Mouse (Mus musculus): ENCODE data around the gene Olfr199.
"Not testable (repeated sequence)": the region's sequence is repeated elsewhere in the genome, so short reads cannot be mapped to it uniquely, and the experiment has no call there.

Olfr199 gene

GRCm38 (mm10) chr16:59219667-59220066, at the start of gene Olfr199:
TSS of gene Olfr199 (minus strand) at chr16:59219767.
- in situ Hi-C loops (cut with MseI, MboI): not testable (repeated sequence)

- in situ Hi-C loops (cut with MseI, MboI): not testable (repeated sequence)
Measured at GRCm38 (mm10) chr16:59269097-59269496, 49.5 kb upstream of the Olfr199 start.

GRCm38 (mm10) chr16:59249684-59250083, 30.1 kb upstream of the Olfr199 start:
- in situ Hi-C loops (cut with MseI, MboI): no loop called here

GRCm38 (mm10) chr16:59217861-59218260, 1.7 kb downstream of the Olfr199 start:
- in situ Hi-C loops (cut with MseI, MboI): not testable (repeated sequence)

- in situ Hi-C loops (cut with MseI, MboI): not testable (repeated sequence)
Measured at GRCm38 (mm10) chr16:59203433-59203832, 16.1 kb downstream of the Olfr199 start, which contains the start of gene Olfr198. TSS of gene Olfr198 (minus strand) at chr16:59203533.

- in situ Hi-C loops (cut with MseI, MboI): no loop called here
Measured at GRCm38 (mm10) chr16:59170354-59170753, 49.2 kb downstream of the Olfr199 start, which contains the start of gene Olfr196. TSS of gene Olfr196 (minus strand) at chr16:59170454.
